In genomic region chr9:70841426-70842215, GRCm38 (mm10) we compare ENCODE assay signal across 9 mouse cellular contexts.
DNase-seq lines count a peak whose midpoint lies in the region; ATAC-seq and TF ChIP-seq lines count a peak whose summit lies in the region.
"Had no signal": no experiment of that assay in that cellular context is flagged by ENCODE, and none has a peak within 500 bp of the region (broad histone marks: within the 10 kb centered on the region; RNA-seq: fewer than 3 reads in every experiment).

No protein-coding gene starts in this region.

- TF ChIP-seq CTCF in layer of hippocampus, adult 2 months (conservative IDR thresholded peaks at IDR 0.05), result no peak

- H3K27ac ChIP-seq in forebrain, embryonic 15.5 days (replicated peaks), result 0 out of 2 replicates have a peak overlapping the region, but pooled peaks have one; percentile 8
- H3K27ac ChIP-seq in forebrain, embryonic 12.5 days, result no peak overlapping the region
- peak overlapping the region; percentile 76 for H3K27ac ChIP-seq in layer of hippocampus, adult 2 months
- H3K27ac ChIP-seq in brown adipose tissue, adult 24 weeks (replicated peaks; ENCODE audit: low read depth, low read length), result peak overlapping the region; percentile 35
- H3K27ac ChIP-seq in liver, embryonic 15.5 days (replicated peaks), result peak overlapping the region; percentile 100
- H3K27ac ChIP-seq in midbrain, embryonic 10.5 days (replicated peaks), result no peak overlapping the region

- H3K9ac ChIP-seq in forebrain, embryonic 15.5 days (replicated peaks), result no peak overlapping the region
- no peak overlapping the region for H3K9ac ChIP-seq in forebrain, embryonic 12.5 days
- H3K9ac ChIP-seq in liver, embryonic 15.5 days, result 0 out of 2 replicates have a peak overlapping the region, but pooled peaks have one; percentile 7

- no peak for DNase-seq in layer of hippocampus, adult 2 months (ENCODE audit: low spot score in 2 of 2)
- DNase-seq in layer of hippocampus, adult 9-11 months, result no peak
- no peak for DNase-seq in c-Kit-positive CD71-positive TER-119-positive erythroid progenitor cells, embryonic 14.5 days (ENCODE audit: low spot score)
- no peak for DNase-seq in midbrain, embryonic 10.5 days (ENCODE audit: low spot score)

- H3K4me2 ChIP-seq in forebrain, embryonic 15.5 days (replicated peaks), result no peak overlapping the region
- H3K4me2 ChIP-seq in forebrain, embryonic 12.5 days, result no peak overlapping the region
- peak overlapping the region; percentile 35; the same call in 1 of the 2 replicates for H3K4me2 ChIP-seq in liver, embryonic 15.5 days

- no peaks in the 10 kb centered on the region for H3K9me3 ChIP-seq in forebrain, embryonic 15.5 days
- H3K9me3 ChIP-seq in forebrain, embryonic 12.5 days, result no peaks in the 10 kb centered on the region
- H3K9me3 ChIP-seq in liver, embryonic 15.5 days (replicated peaks), result no peaks in the 10 kb centered on the region
- H3K9me3 ChIP-seq in midbrain, embryonic 10.5 days (replicated peaks), result no peaks in the 10 kb centered on the region

- 87% methylated on average over 8 of the region's 8 CpGs for WGBS in forebrain, embryonic 15.5 days
- WGBS in forebrain, embryonic 12.5 days, result 89% methylated on average over 8 of the region's 8 CpGs
- WGBS in liver, embryonic 15.5 days (ENCODE audit: insufficient replicate concordance), result 63% methylated on average over 8 of the region's 8 CpGs
- WGBS in midbrain, embryonic 10.5 days, result 89% methylated on average over 8 of the region's 8 CpGs

- no peak for ATAC-seq in forebrain, embryonic 15.5 days (replicated peaks)
- ATAC-seq in forebrain, embryonic 12.5 days (ENCODE audit: low FRiP score), result no peak
- ATAC-seq in liver, embryonic 15.5 days (ENCODE audit: insufficient read depth), result no peak
- ATAC-seq: inflammation-experienced regulatory T-cells, adult 6 months had no signal

- no peak overlapping the region for H3K4me3 ChIP-seq in forebrain, embryonic 15.5 days
- H3K4me3 ChIP-seq in forebrain, embryonic 12.5 days (replicated peaks), result no peak overlapping the region
- no peak overlapping the region for H3K4me3 ChIP-seq in layer of hippocampus, adult 2 months
- H3K4me3 ChIP-seq in brown adipose tissue, adult 24 weeks (ENCODE audit: insufficient read depth, low read depth, low read length), result no peak overlapping the region
- no peak overlapping the region for H3K4me3 ChIP-seq in liver, embryonic 15.5 days (replicated peaks)
- no peak overlapping the region for H3K4me3 ChIP-seq in midbrain, embryonic 10.5 days

- H3K27me3 ChIP-seq in forebrain, embryonic 15.5 days, result no peaks in the 10 kb centered on the region
- H3K27me3 ChIP-seq in forebrain, embryonic 12.5 days, result no peaks in the 10 kb centered on the region
- no peaks in the 10 kb centered on the region for H3K27me3 ChIP-seq in liver, embryonic 15.5 days
- no peaks in the 10 kb centered on the region for H3K27me3 ChIP-seq in midbrain, embryonic 10.5 days (ENCODE audit: low read depth, poor library complexity, severe bottlenecking)

- no peaks in the 10 kb centered on the region for H3K36me3 ChIP-seq in forebrain, embryonic 15.5 days
- no peaks in the 10 kb centered on the region for H3K36me3 ChIP-seq in forebrain, embryonic 12.5 days (replicated peaks)
- no peaks in the 10 kb centered on the region for H3K36me3 ChIP-seq in liver, embryonic 15.5 days (replicated peaks)
- H3K36me3 ChIP-seq in midbrain, embryonic 10.5 days, result no peaks in the 10 kb centered on the region

- H3K4me1 ChIP-seq in forebrain, embryonic 15.5 days, result no peaks in the 10 kb centered on the region
- H3K4me1 ChIP-seq in forebrain, embryonic 12.5 days, result no peaks in the 10 kb centered on the region; the same call in 1 of the 2 replicates
- H3K4me1 ChIP-seq in brown adipose tissue, adult 24 weeks (ENCODE audit: control insufficient read depth, insufficient read depth, insufficient read length, low read length), result peaks cover 27% of the 10 kb centered on the region
- H3K4me1 ChIP-seq in liver, embryonic 15.5 days (replicated peaks), result peaks cover 82% of the 10 kb centered on the region
- H3K4me1 ChIP-seq in midbrain, embryonic 10.5 days, result 0 out of 2 replicates have a peak, but pooled peaks cover 4% of the 10 kb centered on the region

Comparison
In these comparisons a context has a peak if more than half of its experiments do, and no peak if none do; other contexts are left out.
1. H3K27ac ChIP-seq: peak in forebrain, embryonic 15.5 days (single experiment), layer of hippocampus, adult 2 months (single experiment), brown adipose tissue, adult 24 weeks (single experiment) and liver, embryonic 15.5 days (single experiment); none in forebrain, embryonic 12.5 days (single experiment) and midbrain, embryonic 10.5 days (single experiment).